Mouse (Mus musculus) kidney, embryonic 16.5 days (tissue): ENCODE results near the gene Pde4a. TPM values are rescaled to one million over a fixed set of nuclear protein-coding genes. Genes with fewer than 3 reads are reported as not detected.
A peak's percentile ranks its signal among the peaks of the same experiment; 100 is the strongest.
"Not testable (repeated sequence)": the region's sequence is repeated elsewhere in the genome, so short reads cannot be mapped to it uniquely, and the experiment has no call there.

Source experiments
- ATAC-seq: fragments of 200-750 bp; cut with Nextera tagmentation; 2 replicates; pipeline ENCODE4 v1.8.0; 2017; ENCODE audit warnings: moderate TSS enrichment; ENCODE audit not compliant: low FRiP score, low TSS enrichment
- H3K27ac ChIP-seq: fragments of 300-500 bp; sonication (generic); 2 replicates; pipeline ENCODE4 v1.5.1; 2014; ENCODE audit warnings: low read length
- H3K27me3 ChIP-seq: fragments of 300-500 bp; sonication (generic); 2 replicates; pipeline ENCODE4 v1.6.1; 2014; ENCODE audit warnings: low read length, control low read depth, mixed read lengths; ENCODE audit not compliant: insufficient read depth
- H3K36me3 ChIP-seq: fragments of 300-500 bp; sonication (generic); 2 replicates; pipeline ENCODE4 v1.6.1; 2014; ENCODE audit warnings: low read length, control low read depth, mixed read lengths; ENCODE audit not compliant: insufficient read depth
- H3K4me1 ChIP-seq: fragments of 300-500 bp; sonication (generic); 2 replicates; pipeline ENCODE4 v1.6.1; 2014; ENCODE audit warnings: low read length, control low read depth, mixed read lengths; ENCODE audit not compliant: insufficient read depth
- H3K4me2 ChIP-seq: fragments of 300-500 bp; sonication (generic); replicated peaks from 2 replicates; pipeline ENCODE4 v1.6.1; 2014; ENCODE audit warnings: low read depth, low read length
- H3K4me3 ChIP-seq: fragments of 300-500 bp; sonication (generic); 2 replicates; pipeline ENCODE4 v1.5.1; 2014; ENCODE audit warnings: mild to moderate bottlenecking, low read length
- H3K9ac ChIP-seq: fragments of 300-500 bp; sonication (generic); replicated peaks from 2 replicates; pipeline ENCODE4 v1.6.1; 2014; ENCODE audit warnings: low read length
- H3K9me3 ChIP-seq: fragments of 300-500 bp; sonication (generic); 2 replicates; pipeline ENCODE4 v1.6.1; 2016; ENCODE audit warnings: low read length, control low read depth
- WGBS: fragments of 180-500 bp; shearing (Covaris S2); extraction: QIAGEN DNeasy Blood & Tissue Kit; methylation state at CpG from one replicate; pipeline ENCODE4 v1.1.7; 2014; 5-methylcytosine and 5-hydroxymethylcytosine counted together
- polyA plus RNA-seq: library from polyadenylated mRNA; unstranded; fragments of >200 nt; fragmentation: Nextera tagmentation; extraction: Ambion mirVana; gene quantifications from 2 replicates; pipeline ENCODE4 v1.2.1, GENCODE M21; 2015

Gene Pde4a
- polyA plus RNA-seq, 1 experiment from 2014 or later = 14.3 TPM

GRCm38 (mm10) chr9:21194787-21195493 is 29.4 kb downstream of the Pde4a start:
- peaks cover 8% of the 10 kb centered on the region for H3K36me3 ChIP-seq
- 84% methylated on average over 4 of the region's 4 CpGs for WGBS
- ATAC-seq = no peak

DNA sequence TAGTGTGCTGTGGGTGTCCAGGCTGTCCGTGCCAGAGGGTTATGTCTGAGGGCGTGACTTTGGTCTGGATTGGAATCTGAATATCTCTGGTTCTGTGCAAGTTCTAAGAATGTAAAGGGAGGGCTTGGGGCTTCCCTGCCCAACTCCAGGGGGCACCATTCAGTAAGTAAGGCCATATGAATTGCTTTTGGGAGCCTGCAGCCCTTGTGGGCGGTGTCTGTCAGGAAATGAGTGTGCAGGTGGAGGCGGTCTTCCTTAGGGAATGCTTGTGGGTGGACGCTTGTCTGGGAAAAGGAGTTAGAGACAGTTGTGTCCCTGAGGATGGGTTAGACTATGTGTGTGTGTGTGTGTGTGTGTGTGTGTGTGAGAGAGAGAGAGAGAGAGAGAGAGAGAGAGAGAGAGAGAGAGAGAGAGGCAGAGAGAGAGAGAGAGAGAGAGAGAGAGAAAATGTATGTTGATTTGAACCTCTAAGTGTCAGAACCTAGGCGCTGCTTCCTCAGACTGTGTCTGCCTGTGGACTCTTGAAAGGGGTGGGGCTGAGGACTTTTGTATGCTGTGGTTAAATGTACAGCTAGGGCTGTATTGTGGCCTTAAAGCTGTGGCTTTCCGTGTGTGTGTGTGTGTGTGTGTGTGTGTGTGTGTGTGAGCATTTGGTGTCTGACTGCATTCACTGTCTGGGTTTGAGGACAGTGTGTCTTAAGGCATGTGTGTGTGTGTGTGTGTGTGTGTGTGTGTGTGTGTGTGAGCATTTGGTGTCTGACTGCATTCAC is 30.4 kb downstream of the Pde4a start:
- not testable (repeated sequence) for H3K36me3 ChIP-seq, H3K9ac ChIP-seq, H3K4me3 ChIP-seq, H3K27ac ChIP-seq, H3K4me2 ChIP-seq, H3K27me3 ChIP-seq, H3K9me3 ChIP-seq
- WGBS = 56% methylated on average over 7 of the region's 7 CpGs
- peak; percentile 49; the same call in 1 of the 2 replicates for ATAC-seq
- peaks cover 16% of the 10 kb centered on the region for H3K4me1 ChIP-seq

More at GRCm38 (mm10) chr9:21194787-21195493, 29.4 kb downstream of the Pde4a start:
- Histone ChIP-seq H3K4me2 (no peak overlapping the region), H3K27ac (no peak overlapping the region), H3K9me3 (no peaks in the 10 kb centered on the region), H3K4me1 (peaks cover 16% of the 10 kb centered on the region), H3K4me3 (no peak overlapping the region), H3K9ac (no peak overlapping the region), H3K27me3 (no peaks in the 10 kb centered on the region)

GRCm38 (mm10) chr9:21196521-21197433 is 31.3 kb downstream of the Pde4a start:
- no peaks in the 10 kb centered on the region for H3K9me3 ChIP-seq

GRCm38 (mm10) chr9:21197981-21198380 is 32.5 kb downstream of the Pde4a start:
- H3K9me3 ChIP-seq = no peaks in the 10 kb centered on the region
- H3K27ac ChIP-seq = no peak overlapping the region
- no peak overlapping the region for H3K9ac ChIP-seq
- peak overlapping the region; percentile 54; the same call in 1 of the 2 replicates for H3K4me2 ChIP-seq
- no peaks in the 10 kb centered on the region for H3K27me3 ChIP-seq
- peaks cover 5% of the 10 kb centered on the region for H3K36me3 ChIP-seq
- ATAC-seq = no peak
- 26% methylated on average over 4 of the region's 4 CpGs for WGBS
- peaks cover 18% of the 10 kb centered on the region for H3K4me1 ChIP-seq
- H3K4me3 ChIP-seq = no peak overlapping the region

More at GRCm38 (mm10) chr9:21196521-21197433, 31.3 kb downstream of the Pde4a start:
- peak; percentile 68 for ATAC-seq
- H3K4me1 ChIP-seq = peaks cover 16% of the 10 kb centered on the region
- 27% methylated on average over 18 of the region's 19 CpGs for WGBS
- peak overlapping the region; percentile 40 for H3K4me3 ChIP-seq
- no peaks in the 10 kb centered on the region for H3K27me3 ChIP-seq
- peak overlapping the region; percentile 54 for H3K4me2 ChIP-seq
- H3K9ac ChIP-seq = peak overlapping the region; percentile 59
- H3K36me3 ChIP-seq = peaks cover 8% of the 10 kb centered on the region
- 0 out of 2 replicates have a peak overlapping the region, but pooled peaks have one; percentile 29 for H3K27ac ChIP-seq

DNA sequence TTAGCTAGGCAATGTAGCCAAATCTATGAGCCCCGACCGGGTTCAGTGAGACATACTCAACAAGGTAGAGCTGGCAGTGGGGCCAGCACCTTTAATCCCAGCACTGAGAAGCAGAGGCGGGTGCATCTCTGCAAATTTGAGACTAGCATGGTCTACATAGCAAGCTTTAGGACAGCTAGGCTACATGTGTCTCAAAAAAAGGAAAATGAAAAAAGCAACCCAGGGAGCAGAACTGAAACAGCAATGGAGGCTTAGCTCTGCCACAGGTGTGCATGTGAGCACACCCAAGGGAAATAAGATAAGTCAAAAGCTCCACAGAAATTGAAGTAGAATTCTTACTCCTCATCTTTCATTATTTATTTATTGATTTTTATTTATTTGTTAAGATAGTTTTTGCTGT is 33.4 kb downstream of the Pde4a start:
- WGBS = 89% methylated on average over 3 of the region's 3 CpGs
- H3K9ac ChIP-seq = no peak overlapping the region
- no peaks in the 10 kb centered on the region for H3K9me3 ChIP-seq
- H3K4me3 ChIP-seq = no peak overlapping the region
- peaks cover 7% of the 10 kb centered on the region; the same call in 1 of the 2 replicates for H3K36me3 ChIP-seq
- H3K27ac ChIP-seq = no peak overlapping the region
- H3K4me2 ChIP-seq = no peak overlapping the region
- H3K27me3 ChIP-seq = no peaks in the 10 kb centered on the region
- H3K4me1 ChIP-seq = peaks cover 25% of the 10 kb centered on the region
- no peak for ATAC-seq

DNA sequence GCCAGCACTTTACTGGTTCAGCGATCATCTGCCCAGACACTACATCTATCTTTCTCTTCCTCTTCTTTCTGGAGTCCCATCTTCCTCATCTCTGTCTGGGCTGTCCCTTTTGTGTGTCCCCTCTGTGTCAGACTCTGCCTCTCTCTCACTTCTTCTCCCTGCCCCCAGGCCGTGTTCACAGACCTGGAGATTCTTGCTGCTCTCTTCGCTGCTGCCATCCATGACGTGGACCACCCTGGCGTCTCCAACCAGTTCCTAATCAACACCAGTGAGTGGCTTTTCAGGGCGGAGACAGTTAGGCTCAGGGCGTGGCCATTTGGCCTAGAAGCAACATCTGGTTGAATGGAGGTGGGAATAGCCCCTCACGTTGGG is 38.6 kb downstream of the Pde4a start:
- no peaks in the 10 kb centered on the region for H3K9me3 ChIP-seq
- H3K36me3 ChIP-seq = peaks cover 7% of the 10 kb centered on the region; the same call in 1 of the 2 replicates
- H3K4me1 ChIP-seq = peaks cover 21% of the 10 kb centered on the region
- H3K4me3 ChIP-seq = peak overlapping the region; percentile 52
- H3K4me2 ChIP-seq = peak overlapping the region; percentile 72
- no peak overlapping the region for H3K9ac ChIP-seq
- no peaks in the 10 kb centered on the region for H3K27me3 ChIP-seq
- WGBS = 16% methylated on average over 8 of the region's 8 CpGs
- H3K27ac ChIP-seq = peak overlapping the region; percentile 90
- peak; percentile 74; the same call in 1 of the 2 replicates for ATAC-seq

DNA sequence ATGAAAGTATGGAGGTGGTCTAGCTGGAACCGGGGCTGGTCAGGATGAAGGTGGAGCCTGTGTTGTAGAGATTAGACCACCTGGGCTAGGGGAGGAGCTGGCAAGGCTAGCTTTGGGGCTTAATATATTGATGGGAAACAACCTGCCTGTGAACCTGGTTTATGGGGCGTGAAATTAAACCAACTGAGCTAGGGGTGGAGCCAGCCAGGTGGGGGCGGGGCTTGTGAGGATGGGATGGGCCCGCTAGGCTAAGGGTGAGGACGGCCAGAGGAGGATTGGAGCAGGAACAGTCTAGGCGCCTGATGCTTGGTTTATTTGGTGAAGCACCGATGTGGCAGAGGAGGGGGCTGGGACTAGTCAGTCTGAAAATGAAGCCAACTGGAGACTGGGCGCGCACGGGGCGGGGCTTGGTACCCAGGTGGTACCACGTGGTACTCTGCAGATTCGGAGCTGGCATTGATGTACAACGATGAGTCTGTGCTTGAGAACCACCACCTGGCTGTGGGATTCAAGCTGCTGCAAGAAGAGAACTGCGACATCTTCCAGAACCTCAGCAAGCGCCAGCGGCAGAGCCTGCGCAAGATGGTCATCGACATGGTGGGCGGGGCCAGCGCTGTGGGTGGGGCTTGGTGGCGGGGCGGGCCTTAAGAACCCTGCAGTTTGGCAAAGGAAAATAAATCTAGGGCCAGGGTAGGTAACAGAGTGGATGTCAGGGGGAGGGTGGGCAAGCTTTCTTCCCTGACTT is 39.2 kb downstream of the Pde4a start:
- Histone ChIP-seq H3K4me2 (peak overlapping the region; percentile 72), H3K9ac (peak overlapping the region; percentile 56), H3K27me3 (no peaks in the 10 kb centered on the region), H3K9me3 (no peaks in the 10 kb centered on the region), H3K36me3 (peaks cover 7% of the 10 kb centered on the region; the same call in 1 of the 2 replicates), H3K4me3 (peak overlapping the region; percentile 52), H3K27ac (peak overlapping the region; percentile 90), H3K4me1 (peaks cover 21% of the 10 kb centered on the region)
- peak; percentile 93 for ATAC-seq
- WGBS = 6% methylated on average over 23 of the region's 23 CpGs

DNA sequence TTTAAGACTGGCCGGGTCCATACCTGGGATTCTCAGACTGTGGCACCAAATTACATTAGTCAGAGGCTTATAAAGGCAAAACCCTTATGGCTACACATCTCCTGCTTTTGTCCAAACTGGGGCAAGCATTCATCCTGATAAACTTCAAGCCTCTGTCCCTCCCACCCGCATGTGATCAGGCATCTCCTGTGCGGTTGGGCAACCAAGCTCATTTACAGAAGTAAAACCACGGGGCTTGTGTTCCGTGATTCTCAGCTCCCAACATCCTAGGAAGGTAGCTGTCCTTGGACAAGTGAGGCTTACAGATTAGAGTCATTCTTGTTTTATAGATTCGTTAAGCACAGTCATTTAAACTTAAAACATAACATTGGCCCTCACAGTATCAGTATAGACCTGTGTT is 41.3 kb downstream of the Pde4a start:
- H3K4me1 ChIP-seq = peaks cover 21% of the 10 kb centered on the region
- H3K27me3 ChIP-seq = no peaks in the 10 kb centered on the region
- H3K4me2 ChIP-seq = no peak overlapping the region
- 79% methylated on average over 6 of the region's 6 CpGs for WGBS
- ATAC-seq = no peak
- H3K9ac ChIP-seq = no peak overlapping the region
- H3K4me3 ChIP-seq = no peak overlapping the region
- 0 out of 2 replicates have a peak, but pooled peaks cover 10% of the 10 kb centered on the region for H3K36me3 ChIP-seq
- H3K9me3 ChIP-seq = no peaks in the 10 kb centered on the region
- no peak overlapping the region for H3K27ac ChIP-seq

DNA sequence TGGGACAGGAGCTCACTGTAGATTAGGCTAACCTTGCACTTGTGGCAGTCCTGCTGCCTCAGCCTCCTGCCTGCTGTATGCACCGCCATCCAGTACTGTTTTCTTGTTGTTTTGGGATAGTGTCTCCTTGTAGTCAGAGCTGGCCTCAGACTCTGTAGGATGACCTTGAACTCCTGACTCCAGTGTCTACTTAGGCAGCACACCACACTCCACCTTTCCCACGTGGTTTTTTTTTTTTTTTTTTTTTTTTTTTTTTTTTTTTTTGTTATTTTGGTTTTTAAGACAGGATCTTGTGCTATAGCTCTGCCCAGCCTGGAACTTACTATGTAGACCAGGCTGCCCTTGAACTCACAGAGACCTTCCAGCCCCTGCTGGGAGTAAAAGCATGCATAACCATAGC is 43.1 kb downstream of the Pde4a start:
- no peak overlapping the region for H3K4me2 ChIP-seq
- H3K4me3 ChIP-seq = no peak overlapping the region
- H3K9ac ChIP-seq = no peak overlapping the region
- peaks cover 15% of the 10 kb centered on the region for H3K4me1 ChIP-seq
- no peaks in the 10 kb centered on the region for H3K27me3 ChIP-seq
- 75% methylated on average over 2 of the region's 2 CpGs for WGBS
- no peak overlapping the region for H3K27ac ChIP-seq
- no peak for ATAC-seq
- 0 out of 2 replicates have a peak, but pooled peaks cover 6% of the 10 kb centered on the region for H3K36me3 ChIP-seq
- no peaks in the 10 kb centered on the region for H3K9me3 ChIP-seq
